Mouse (Mus musculus) ES-Bruce4 (cell line): ENCODE data around the gene Slc7a7. TPM values are rescaled to one million over a fixed set of nuclear protein-coding genes. Genes with fewer than 3 reads are reported as not detected.

Experiments
- H3K27ac ChIP-seq: 2 replicates; pipeline ENCODE4 v1.5.1; 2012; ENCODE audit warnings: low read length, inconsistent platforms; ENCODE audit not compliant: insufficient read depth
- H3K27me3 ChIP-seq: 2 replicates; pipeline ENCODE4 v1.6.1; 2012; ENCODE audit warnings: mild to moderate bottlenecking, low read length, inconsistent platforms; ENCODE audit not compliant: control insufficient read depth, poor library complexity, insufficient read depth, severe bottlenecking
- H3K36me3 ChIP-seq: 2 replicates; pipeline ENCODE4 v1.6.1; 2012; ENCODE audit warnings: inconsistent platforms, mild to moderate bottlenecking, low read length, moderate library complexity; ENCODE audit not compliant: control insufficient read depth, poor library complexity, insufficient read depth, severe bottlenecking
- H3K4me1 ChIP-seq: one replicate; pipeline ENCODE4 v1.8.1; 2011; ENCODE audit warnings: low read length; ENCODE audit not compliant: control insufficient read depth, insufficient read depth
- H3K4me3 ChIP-seq: 2 replicates; pipeline ENCODE4 v1.5.1; 2011; ENCODE audit warnings: low read depth, mild to moderate bottlenecking, low read length
- H3K9ac ChIP-seq: 2 replicates; pipeline ENCODE4 v1.6.1; 2012; ENCODE audit warnings: low read depth, mild to moderate bottlenecking, inconsistent platforms; ENCODE audit not compliant: poor library complexity, severe bottlenecking
- H3K9me3 ChIP-seq: replicated peaks from 2 replicates; pipeline ENCODE4 v1.6.1; 2012; ENCODE audit warnings: mild to moderate bottlenecking, low read length, inconsistent platforms; ENCODE audit not compliant: control insufficient read depth, poor library complexity, insufficient read depth, severe bottlenecking
- CTCF ChIP-seq: IDR thresholded peaks from one replicate; pipeline ENCODE4 v1.8.1; 2011; ENCODE audit warnings: low read depth, low read length
- EP300 ChIP-seq: IDR thresholded peaks from 2 replicates; pipeline ENCODE4 v1.6.1; 2011; ENCODE audit warnings: low read depth, low read length; ENCODE audit not compliant: insufficient read depth
- POLR2A ChIP-seq: IDR thresholded peaks from one replicate; pipeline ENCODE4 v1.8.1; 2011; ENCODE audit warnings: low read length; ENCODE audit not compliant: insufficient read depth
- polyA plus RNA-seq: library from polyadenylated mRNA; stranded (reverse); fragments of >200 nt; gene quantifications from 2 replicates; pipeline ENCODE4 v1.2.4, GENCODE M21; 2011; ENCODE audit warnings: low read depth; ENCODE audit not compliant: missing spikeins, insufficient read depth, insufficient read length

Slc7a7 gene
- polyA plus RNA-seq, 1 experiment: 46.6 TPM

DNA sequence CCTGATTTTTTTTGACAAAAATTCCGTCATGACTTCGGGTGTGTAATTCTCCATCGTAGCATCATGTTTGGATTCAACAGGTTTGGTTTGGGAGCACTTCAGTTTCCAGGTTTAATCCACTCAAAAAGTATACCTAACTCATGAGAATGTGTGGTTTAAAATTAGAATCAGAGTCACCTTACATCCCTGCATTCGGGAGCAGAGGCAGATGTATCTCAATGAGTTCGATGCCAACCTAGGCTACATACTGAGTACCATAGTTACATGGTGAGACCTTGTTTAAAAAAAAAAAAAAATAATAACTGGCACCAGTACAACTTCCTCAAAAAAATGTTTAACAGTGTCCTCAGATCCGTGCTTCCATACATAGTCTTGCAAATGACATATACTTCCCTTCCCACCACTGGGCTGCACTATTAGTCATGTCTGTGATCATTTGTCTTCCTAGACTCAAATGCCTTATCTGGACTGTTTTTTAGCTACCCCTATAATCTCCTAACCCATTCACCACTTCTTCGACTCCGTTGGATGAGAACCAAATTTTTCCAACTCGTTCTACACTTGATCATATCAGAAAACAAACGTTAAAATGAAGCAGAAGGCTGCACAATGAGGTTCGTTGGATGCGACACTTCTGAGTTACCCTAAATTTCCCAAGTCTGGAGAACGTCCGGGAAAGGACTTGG is 8.6 kb upstream of the Slc7a7 start:
- H3K4me1 ChIP-seq: no peaks in the 10 kb centered on the region
- peak overlapping the region; percentile 80 for H3K27ac ChIP-seq
- peak overlapping the region; percentile 86 for H3K9ac ChIP-seq
- TF ChIP-seq CTCF: no peak
- TF ChIP-seq POLR2A: no peak
- H3K4me3 ChIP-seq: peak overlapping the region; percentile 99
- H3K9me3 ChIP-seq: no peaks in the 10 kb centered on the region
- H3K27me3 ChIP-seq: no peaks in the 10 kb centered on the region
- H3K36me3 ChIP-seq: peaks cover 9% of the 10 kb centered on the region

DNA sequence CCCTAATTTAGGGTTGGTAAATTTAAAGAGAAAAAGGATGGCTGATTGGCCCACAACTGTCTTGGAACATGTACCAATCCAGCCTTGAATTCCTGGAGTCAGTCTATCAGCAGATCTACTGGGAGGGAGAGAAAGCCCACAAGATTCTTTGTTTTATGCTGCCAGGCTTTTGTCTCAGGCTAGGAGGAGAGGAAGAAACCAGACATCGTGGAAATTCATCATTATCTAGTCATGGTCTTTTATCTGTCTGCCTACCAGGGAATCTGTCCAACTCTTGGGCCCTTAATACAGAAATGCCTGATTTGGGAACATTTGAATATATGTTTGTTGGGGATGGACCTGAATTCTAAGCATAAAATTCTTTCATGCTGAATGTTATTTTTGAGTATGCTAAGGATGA is 8.0 kb upstream of the Slc7a7 start:
- H3K9me3 ChIP-seq: no peaks in the 10 kb centered on the region
- H3K27me3 ChIP-seq: no peaks in the 10 kb centered on the region
- H3K4me3 ChIP-seq: no peak overlapping the region
- H3K27ac ChIP-seq: peak overlapping the region; percentile 33; the same call in 1 of the 2 replicates
- peaks cover 9% of the 10 kb centered on the region for H3K36me3 ChIP-seq
- TF ChIP-seq EP300 (no peak), POLR2A (no peak), CTCF (no peak)
- H3K4me1 ChIP-seq: no peaks in the 10 kb centered on the region
- peak overlapping the region; percentile 86 for H3K9ac ChIP-seq

DNA sequence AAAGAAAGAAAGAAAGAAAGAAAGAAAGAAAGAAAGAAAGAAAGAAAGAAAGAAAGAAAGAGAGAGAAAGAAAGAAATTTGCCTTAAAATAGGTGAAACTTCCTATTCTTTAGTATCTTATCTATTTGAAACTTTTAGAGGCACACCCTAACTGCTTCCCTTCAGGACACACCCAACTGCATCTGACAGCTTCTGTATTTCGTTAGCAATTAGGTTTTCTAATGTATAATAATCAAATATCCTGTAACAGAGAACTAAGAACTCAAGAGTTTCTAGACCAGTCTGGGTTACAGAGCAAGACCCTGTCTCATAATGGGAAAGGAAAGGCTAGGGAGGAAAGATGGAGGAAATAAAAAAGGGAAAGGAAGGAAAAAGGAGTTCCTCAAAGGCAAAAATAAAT is 7.1 kb upstream of the Slc7a7 start:
- Histone ChIP-seq H3K4me1 (no peaks in the 10 kb centered on the region), H3K4me3 (no peak overlapping the region), H3K27me3 (no peaks in the 10 kb centered on the region), H3K27ac (no peak overlapping the region), H3K9ac (no peak overlapping the region), H3K9me3 (no peaks in the 10 kb centered on the region), H3K36me3 (peaks cover 5% of the 10 kb centered on the region; the same call in 1 of the 2 replicates)
- no peak for TF ChIP-seq POLR2A
- TF ChIP-seq CTCF: no peak
- TF ChIP-seq EP300: no peak

DNA sequence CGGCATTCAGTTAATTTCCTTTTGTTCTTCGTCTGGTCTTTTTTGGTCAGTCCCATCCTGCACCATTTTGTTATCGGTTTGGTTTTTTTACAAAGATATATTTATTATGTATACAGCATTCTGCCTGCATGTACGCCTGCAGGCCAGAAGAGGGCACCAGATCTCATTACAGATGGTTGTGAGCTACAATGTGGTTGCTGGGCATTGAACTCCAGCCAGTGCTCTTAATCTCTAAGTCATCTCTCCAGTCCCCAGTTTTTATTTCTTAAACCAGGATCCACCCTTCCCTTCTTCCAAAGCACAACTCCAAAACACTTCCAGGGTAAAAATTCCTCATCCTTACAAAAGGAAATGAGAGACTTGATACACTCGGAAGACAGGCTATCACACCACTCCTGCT is 5.8 kb upstream of the Slc7a7 start:
- Histone ChIP-seq H3K4me3 (no peak overlapping the region), H3K4me1 (no peaks in the 10 kb centered on the region), H3K27me3 (no peaks in the 10 kb centered on the region), H3K9me3 (no peaks in the 10 kb centered on the region), H3K27ac (no peak overlapping the region), H3K9ac (no peak overlapping the region), H3K36me3 (no peaks in the 10 kb centered on the region)
- peak; percentile 57 for TF ChIP-seq CTCF
- no peak for TF ChIP-seq POLR2A

DNA sequence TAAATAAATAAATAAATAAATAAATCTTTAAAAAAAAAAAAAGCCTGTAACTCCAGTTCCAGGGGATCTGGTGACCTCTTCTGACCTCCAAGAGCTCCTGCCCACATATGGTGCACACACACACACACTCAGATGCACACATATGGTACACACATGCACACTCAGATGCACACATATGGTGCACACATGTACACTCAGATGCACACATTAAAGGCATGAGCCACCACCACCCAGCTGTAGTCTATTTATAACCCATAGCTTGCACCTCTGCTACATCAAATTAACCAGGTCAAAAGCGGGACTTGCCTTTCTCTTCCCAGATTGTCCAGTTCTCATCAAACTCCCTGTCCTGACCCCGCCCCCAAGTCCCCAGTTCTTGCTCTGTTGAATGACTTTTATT is 3.4 kb upstream of the Slc7a7 start:
- Histone ChIP-seq H3K27ac (no peak overlapping the region), H3K27me3 (no peaks in the 10 kb centered on the region), H3K4me3 (no peak overlapping the region), H3K9ac (no peak overlapping the region), H3K4me1 (no peaks in the 10 kb centered on the region), H3K9me3 (no peaks in the 10 kb centered on the region), H3K36me3 (no peaks in the 10 kb centered on the region)
- no peak for TF ChIP-seq CTCF
- no peak for TF ChIP-seq POLR2A

DNA sequence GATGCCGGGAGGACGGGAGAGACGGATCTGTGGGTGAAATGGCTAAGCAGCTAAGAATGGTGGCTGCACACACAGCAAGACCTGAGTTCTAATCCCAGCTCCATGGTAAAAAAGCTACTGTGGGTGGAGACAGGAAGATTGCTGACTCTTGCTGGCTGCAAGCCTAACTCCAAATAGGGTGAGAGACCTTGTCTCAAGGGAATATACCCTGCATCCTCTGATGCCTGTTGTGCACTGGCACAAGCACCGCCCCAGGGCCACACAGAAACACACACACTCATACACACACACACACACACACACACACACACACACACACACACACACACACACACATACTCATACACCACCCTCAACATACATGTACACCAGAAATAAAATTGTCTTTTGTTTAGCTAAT is 750 bp downstream of the Slc7a7 start:
- Histone ChIP-seq H3K27me3 (no peaks in the 10 kb centered on the region), H3K9me3 (no peaks in the 10 kb centered on the region), H3K4me3 (peak overlapping the region; percentile 62), H3K9ac (peak overlapping the region; percentile 61), H3K27ac (peak overlapping the region; percentile 60), H3K4me1 (peaks cover 2% of the 10 kb centered on the region), H3K36me3 (no peaks in the 10 kb centered on the region)
- no peak for TF ChIP-seq CTCF
- no peak for TF ChIP-seq EP300
- TF ChIP-seq POLR2A: no peak
